Mouse (Mus musculus) kidney, postnatal 10 days (tissue): ENCODE measurements around the gene Edaradd.
A peak's percentile ranks its signal among the peaks of the same experiment; 100 is the strongest.

ENCODE experiments used
- DNase-seq: peaks from one replicate; pipeline ENCODE4 v3.0.0; 2021; ENCODE audit warnings: mixed read lengths

Gene Edaradd

DNA sequence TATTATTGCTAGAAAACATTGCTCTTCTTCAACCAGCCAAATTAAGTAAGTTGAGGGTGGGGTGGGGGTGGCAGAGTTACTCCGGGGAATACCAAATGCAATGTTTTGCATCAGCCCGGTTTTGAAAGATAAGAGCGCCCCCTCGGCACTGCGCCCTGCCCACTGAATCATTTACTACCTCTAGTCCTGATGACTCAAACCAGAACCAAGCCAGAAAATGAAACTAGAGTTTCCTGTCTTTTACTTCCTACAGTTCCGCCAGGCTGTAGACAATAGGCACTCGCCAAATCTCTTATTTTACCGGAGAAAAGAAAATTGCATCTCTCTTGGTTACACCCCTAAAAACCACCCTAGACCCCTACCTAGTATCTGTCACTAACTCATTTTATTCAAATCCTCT is 59.8 kb downstream of the Edaradd start:
- DNase-seq = peak; percentile 73

DNA sequence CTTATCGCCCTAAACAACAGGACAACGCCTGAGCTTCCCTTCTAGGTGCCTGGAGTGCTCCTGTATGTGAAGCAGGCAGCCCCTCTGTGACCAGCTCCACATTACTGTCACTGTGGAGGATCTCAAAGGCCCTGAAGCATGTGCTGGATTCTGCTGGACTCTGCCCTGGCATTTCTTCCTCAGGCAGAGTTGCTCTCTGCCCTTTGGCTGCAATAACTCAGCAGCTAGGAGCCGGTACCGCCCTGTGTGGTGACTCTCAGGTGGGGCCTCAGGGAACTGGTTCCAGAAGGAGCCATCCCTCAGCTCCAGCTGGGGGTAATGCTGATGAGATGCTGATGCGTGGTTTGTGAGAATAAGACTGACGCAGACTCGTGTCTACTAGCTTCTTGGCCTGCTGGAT is 63.5 kb downstream of the Edaradd start:
- peak; percentile 45 for DNase-seq

DNA sequence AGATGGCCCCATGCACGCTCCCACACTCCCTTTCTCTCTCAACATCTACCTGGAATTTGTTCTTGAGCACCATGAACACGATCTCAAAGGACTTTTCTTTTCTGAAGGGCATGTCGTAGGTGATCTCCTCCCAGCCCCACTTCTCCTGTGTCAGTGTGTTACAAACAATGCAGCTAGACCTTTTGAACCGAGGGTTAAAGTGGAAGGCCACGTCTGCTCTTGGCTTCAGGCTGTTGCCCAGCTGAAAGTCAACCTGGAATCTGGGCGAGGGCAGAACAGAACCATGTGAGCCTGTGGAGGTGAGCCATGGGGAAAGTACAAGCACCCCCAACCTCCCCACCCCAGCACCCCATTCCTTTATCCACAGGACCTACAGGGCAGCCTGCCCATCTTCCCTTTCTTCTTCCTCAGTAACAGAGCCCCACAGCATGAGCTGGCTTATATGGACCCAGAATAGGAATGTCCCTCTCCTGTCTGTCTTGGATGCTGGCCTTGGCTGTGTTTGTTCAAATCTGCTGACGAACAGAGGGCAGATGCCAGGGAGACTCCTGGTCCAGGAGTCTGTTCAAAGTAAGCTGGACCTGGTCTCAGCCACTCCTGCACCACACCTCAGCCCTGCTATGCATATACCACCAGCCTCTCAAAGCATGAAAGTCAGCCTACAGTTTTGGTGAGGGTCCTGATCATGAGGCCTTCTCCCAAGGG is 65.4 kb downstream of the Edaradd start:
- no peak for DNase-seq

- DNase-seq = no peak
Measured at GRCm38 (mm10) chr13:12453150-12453549, 67.1 kb downstream of the Edaradd start.

DNA sequence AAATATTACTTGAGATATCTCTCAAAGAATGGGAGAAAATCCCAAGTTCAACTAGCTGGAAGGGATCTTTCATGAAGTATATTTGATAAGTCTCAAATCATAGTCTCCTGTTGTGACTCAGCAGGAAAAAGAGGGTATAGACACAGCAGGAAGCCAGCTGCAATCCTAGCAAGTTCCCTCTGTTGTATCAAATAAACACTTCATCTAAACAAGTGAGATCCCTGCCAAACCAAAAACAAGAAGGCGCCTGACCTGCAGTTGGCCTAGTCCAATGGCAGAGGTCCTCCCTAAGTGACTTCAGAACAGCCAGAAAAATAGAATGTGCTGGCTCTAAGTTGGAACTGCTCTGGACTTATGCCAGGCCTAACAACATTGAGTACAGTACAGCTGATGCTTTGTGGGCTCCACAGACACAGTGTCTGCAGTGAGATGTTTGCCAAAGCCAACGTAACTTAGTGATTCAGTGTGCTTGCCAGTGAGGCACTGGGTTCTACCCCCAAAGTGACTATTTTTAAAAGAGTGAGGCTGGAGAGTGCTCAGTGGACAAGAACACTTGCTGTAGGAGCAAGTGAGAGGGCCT is 78.1 kb downstream of the Edaradd start:
- DNase-seq = peak; percentile 30

- no peak for DNase-seq
Measured at GRCm38 (mm10) chr13:12440813-12441212, 79.4 kb downstream of the Edaradd start.

GRCm38 (mm10) chr13:12439586-12439985 is 80.7 kb downstream of the Edaradd start:
- DNase-seq = no peak

DNA sequence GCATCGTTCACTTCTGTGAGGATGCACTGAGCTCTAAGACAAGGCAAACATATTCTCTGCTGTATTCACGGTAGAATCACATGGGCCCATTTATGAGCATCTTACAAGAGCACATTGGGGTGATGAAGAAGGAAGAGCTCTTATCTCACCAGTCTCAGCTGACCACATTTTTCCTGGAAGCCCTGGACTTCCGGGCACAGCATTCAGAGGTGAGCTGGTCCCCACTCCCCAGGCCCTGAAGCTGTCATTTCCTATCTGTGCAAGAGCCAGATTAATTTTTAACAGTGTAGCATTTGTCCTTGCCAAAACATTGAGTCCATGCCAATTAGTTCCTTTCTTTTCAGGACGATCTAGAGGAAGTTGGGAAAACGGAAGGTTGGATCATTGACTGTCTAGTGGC is 86.4 kb downstream of the Edaradd start:
- no peak for DNase-seq

DNA sequence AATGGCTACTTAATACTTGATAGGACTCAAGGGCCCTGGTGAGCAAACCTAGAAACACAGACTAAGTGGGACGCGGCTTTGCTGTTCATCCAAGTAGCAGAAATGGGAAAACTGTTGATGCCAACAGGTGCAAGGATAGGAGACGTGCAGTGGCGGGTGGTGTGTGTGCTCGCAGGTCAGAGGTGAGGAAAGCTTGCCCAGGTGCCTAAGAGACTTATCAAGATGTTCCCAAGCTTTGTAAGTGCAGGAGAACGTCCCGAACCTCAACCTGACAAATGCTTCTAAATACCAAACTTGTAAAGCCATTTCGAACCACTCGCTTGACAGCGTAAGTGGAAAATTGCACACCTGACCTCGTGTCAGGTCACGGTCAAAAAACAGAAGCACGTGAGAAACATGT is 91.7 kb downstream of the Edaradd start:
- DNase-seq = no peak
